Mouse (Mus musculus) bone marrow, adult 2 months (tissue): ENCODE measurements around the gene Ttll9.

ENCODE experiments used
- CTCF ChIP-seq: fragments of 200-500 bp; IDR thresholded peaks from 2 replicates; pipeline ENCODE4 v1.5.1; 2011; ENCODE audit warnings: low read length, control low read depth; ENCODE audit not compliant: control insufficient read depth, insufficient read depth
- POLR2A ChIP-seq: fragments of 200-500 bp; IDR thresholded peaks from 2 replicates; pipeline ENCODE4 v1.6.1; 2011; ENCODE audit warnings: low read depth, mild to moderate bottlenecking, control low read depth, low read length, borderline replicate concordance; ENCODE audit not compliant: control insufficient read depth

- no peak for TF ChIP-seq CTCF
- TF ChIP-seq POLR2A = no peak
These were observed 18.7 kb upstream of the Ttll9 start for GRCm38 (mm10) chr2:152943568-152943967.
